Mouse (Mus musculus): ENCODE data around the gene Phlpp1.

Phlpp1 gene

GRCm38 (mm10) chr1:106168001-106168400, 3.6 kb upstream of the Phlpp1 start:
- no peak for DNase-seq

- no peak for DNase-seq
These were observed 2.8 kb upstream of the Phlpp1 start for GRCm38 (mm10) chr1:106168801-106169200.

GRCm38 (mm10) chr1:106169741-106170265, 1.7 kb upstream of the Phlpp1 start:
- DNase-seq, result no peak

- peak; percentile 49 for DNase-seq
These were observed 864 bp downstream of the Phlpp1 start for GRCm38 (mm10) chr1:106172301-106172930.

- DNase-seq, result peak; percentile 29
These were observed 1.4 kb downstream of the Phlpp1 start for GRCm38 (mm10) chr1:106172931-106173371.

- DNase-seq, result no peak
These were observed 2.1 kb downstream of the Phlpp1 start for GRCm38 (mm10) chr1:106173621-106174156.

GRCm38 (mm10) chr1:106174598-106174997, 3.0 kb downstream of the Phlpp1 start:
- no peak for DNase-seq

- DNase-seq, result no peak
These were observed 3.8 kb downstream of the Phlpp1 start for GRCm38 (mm10) chr1:106175360-106175759.

GRCm38 (mm10) chr1:106176791-106177190, 5.2 kb downstream of the Phlpp1 start:
- DNase-seq, result no peak

GRCm38 (mm10) chr1:106177868-106178790, 6.6 kb downstream of the Phlpp1 start:
- DNase-seq, result no peak

GRCm38 (mm10) chr1:106183701-106184100, 12.1 kb downstream of the Phlpp1 start:
- no peak for DNase-seq

GRCm38 (mm10) chr1:106184780-106185460, 13.4 kb downstream of the Phlpp1 start:
- no peak for DNase-seq

GRCm38 (mm10) chr1:106185461-106185924, 13.9 kb downstream of the Phlpp1 start:
- no peak for DNase-seq

- DNase-seq, result no peak
These were observed 14.5 kb downstream of the Phlpp1 start for GRCm38 (mm10) chr1:106186062-106186461.

GRCm38 (mm10) chr1:106187480-106187879, 15.9 kb downstream of the Phlpp1 start:
- no peak for DNase-seq

GRCm38 (mm10) chr1:106188756-106189155, 17.2 kb downstream of the Phlpp1 start:
- DNase-seq, result no peak

GRCm38 (mm10) chr1:106189311-106189710, 17.8 kb downstream of the Phlpp1 start:
- DNase-seq, result no peak

- no peak for DNase-seq
These were observed 19.1 kb downstream of the Phlpp1 start for GRCm38 (mm10) chr1:106190695-106191094.

GRCm38 (mm10) chr1:106191885-106192284, 20.3 kb downstream of the Phlpp1 start:
- no peak for DNase-seq

GRCm38 (mm10) chr1:106192864-106193470, 21.4 kb downstream of the Phlpp1 start:
- no peak for DNase-seq

GRCm38 (mm10) chr1:106193487-106193886, 21.9 kb downstream of the Phlpp1 start:
- no peak for DNase-seq

GRCm38 (mm10) chr1:106194263-106194662, 22.7 kb downstream of the Phlpp1 start:
- no peak for DNase-seq

Data from thymus, postnatal 25 days (tissue).